Mouse (Mus musculus) cerebellum, adult 11-12 months (tissue): ENCODE measurements at regions not wholly inside any gene's neighbourhood (a gene's known extent, or its start where the extent isn't known, plus 50 kb on each side); places are given as distances from the start of the nearest gene placed in this dataset.

Experiments used
- DNase-seq: peaks from one replicate; pipeline ENCODE4 v3.0.0; 2022

GRCm38 (mm10) chr2:158909086-158909485 lies 114.5 kb downstream of the Dhx35 start:
- no peak for DNase-seq

- DNase-seq, result no peak
Measured at GRCm38 (mm10) chr2:158910325-158910724, 115.7 kb downstream of the Dhx35 start.

GRCm38 (mm10) chr2:158911191-158911590 lies 116.6 kb downstream of the Dhx35 start:
- DNase-seq, result no peak

- no peak for DNase-seq
Measured at GRCm38 (mm10) chr2:158912631-158913258, 118.1 kb downstream of the Dhx35 start.

- no peak for DNase-seq
Measured at GRCm38 (mm10) chr2:158917398-158917797, 122.8 kb downstream of the Dhx35 start.

- DNase-seq, result no peak
Measured at GRCm38 (mm10) chr2:158918312-158918711, 123.7 kb downstream of the Dhx35 start.

GRCm38 (mm10) chr2:158921342-158922255 lies 127.0 kb downstream of the Dhx35 start:
- DNase-seq, result no peak

GRCm38 (mm10) chr2:158922766-158923165 lies 128.2 kb downstream of the Dhx35 start:
- DNase-seq, result no peak

GRCm38 (mm10) chr2:158929507-158929906 lies 134.9 kb downstream of the Dhx35 start:
- no peak for DNase-seq

GRCm38 (mm10) chr2:158937948-158938565 lies 143.4 kb downstream of the Dhx35 start:
- DNase-seq, result no peak

- DNase-seq, result no peak
Measured at GRCm38 (mm10) chr2:158949418-158949817, 154.8 kb downstream of the Dhx35 start.

GRCm38 (mm10) chr2:158951061-158951460 lies 156.5 kb downstream of the Dhx35 start:
- DNase-seq, result no peak

- DNase-seq, result no peak
Measured at GRCm38 (mm10) chr2:158956888-158957287, 162.3 kb downstream of the Dhx35 start.

- DNase-seq, result no peak
Measured at GRCm38 (mm10) chr2:158965003-158965665, 170.5 kb downstream of the Dhx35 start.

GRCm38 (mm10) chr2:158972178-158972577 lies 177.6 kb downstream of the Dhx35 start:
- no peak for DNase-seq

- DNase-seq, result no peak
Measured at GRCm38 (mm10) chr2:158985529-158986148, 191.0 kb downstream of the Dhx35 start.

GRCm38 (mm10) chr2:159002481-159003186 lies 208.0 kb downstream of the Dhx35 start:
- no peak for DNase-seq

- no peak for DNase-seq
Measured at GRCm38 (mm10) chr2:159003187-159003497, 208.5 kb downstream of the Dhx35 start.

GRCm38 (mm10) chr2:159004417-159004816 lies 209.8 kb downstream of the Dhx35 start:
- no peak for DNase-seq

- no peak for DNase-seq
Measured at GRCm38 (mm10) chr2:159012725-159013124, 218.1 kb downstream of the Dhx35 start.

- DNase-seq, result no peak
Measured at GRCm38 (mm10) chr2:159014553-159014952, 219.9 kb downstream of the Dhx35 start.

- DNase-seq, result no peak
Measured at GRCm38 (mm10) chr2:159019921-159020534, 225.4 kb downstream of the Dhx35 start.
